In genomic region chr11:3850315-3850614, GRCm38 (mm10) we compare ENCODE assay signal across 20 mouse cellular contexts. TPM values are rescaled to one million over a fixed set of nuclear protein-coding genes. Genes with fewer than 3 reads are reported as not detected.
DNase-seq lines count a peak whose midpoint lies in the region; ATAC-seq lines count a peak whose summit lies in the region.
"Had no signal": no experiment of that assay in that cellular context is flagged by ENCODE, and none has a peak within 500 bp of the region (broad histone marks: within the 10 kb centered on the region; RNA-seq: fewer than 3 reads in every experiment).

No protein-coding gene starts in this region.

- H3K4me3 ChIP-seq in megakaryocyte, embryonic 14.5 days (replicated peaks) = peak overlapping the region; percentile 40
- H3K4me3 ChIP-seq: forebrain, embryonic 15.5 days; heart, embryonic 12.5 days; hindbrain, embryonic 13.5 days; intestine, embryonic 15.5 days; limb, embryonic 15.5 days; liver, embryonic 15.5 days; midbrain, embryonic 12.5 days; neural tube, embryonic 13.5 days had no signal

- peaks cover 38% of the 10 kb centered on the region for H3K27me3 ChIP-seq in megakaryocyte, embryonic 14.5 days (replicated peaks)
- H3K27me3 ChIP-seq: forebrain, embryonic 15.5 days; heart, embryonic 12.5 days; hindbrain, embryonic 13.5 days; intestine, embryonic 15.5 days; limb, embryonic 15.5 days; liver, embryonic 15.5 days; midbrain, embryonic 12.5 days; neural tube, embryonic 13.5 days had no signal

- intact Hi-C loops in left cerebral cortex, postnatal 14 days (cut with DNase I) = no loop called here

- ATAC-seq in megakaryocyte, adult 5-6 weeks (ENCODE audit: poor library complexity, severe bottlenecking) = no peak
- ATAC-seq: forebrain, embryonic 15.5 days; intestine, embryonic 15.5 days had no signal

- H3K9me3 ChIP-seq in megakaryocyte, embryonic 14.5 days = peaks cover 15% of the 10 kb centered on the region
- H3K9me3 ChIP-seq: forebrain, embryonic 15.5 days; heart, embryonic 12.5 days; hindbrain, embryonic 13.5 days; intestine, embryonic 15.5 days; limb, embryonic 15.5 days; liver, embryonic 15.5 days; neural tube, embryonic 13.5 days had no signal

- no peaks in the 10 kb centered on the region for H3K36me3 ChIP-seq in megakaryocyte, embryonic 14.5 days (replicated peaks; ENCODE audit: low read length)
- H3K36me3 ChIP-seq: forebrain, embryonic 15.5 days; heart, embryonic 12.5 days; hindbrain, embryonic 13.5 days; intestine, embryonic 15.5 days; limb, embryonic 15.5 days; liver, embryonic 15.5 days; midbrain, embryonic 12.5 days; neural tube, embryonic 13.5 days had no signal

- H3K4me1 ChIP-seq in megakaryocyte, embryonic 14.5 days = peaks cover 5% of the 10 kb centered on the region
- H3K4me1 ChIP-seq: heart, embryonic 12.5 days; intestine, embryonic 15.5 days; liver, embryonic 15.5 days; midbrain, embryonic 12.5 days had no signal

- peak; percentile 39 to 75 for DNase-seq in frontal cortex, adult 2 months (ENCODE audit: extremely low spot score in 1 of 2, low spot score in 1 of 2)
- no peak for DNase-seq in frontal cortex, postnatal 14 days (ENCODE audit: low spot score in 2 of 2)
- peak; percentile 41 to 62 for DNase-seq in left cerebral cortex, postnatal 14 days (ENCODE audit: low spot score in 2 of 2)
- DNase-seq in right cerebral cortex, postnatal 10 days (ENCODE audit: low spot score in 2 of 2) = peak; percentile 51 to 53
- DNase-seq in ovary, postnatal 14 days (ENCODE audit: low spot score) = no peak
- DNase-seq in ovary, postnatal 10 days (ENCODE audit: low spot score) = no peak
- DNase-seq: adrenal gland, postnatal 36 days; B cell, adult 2 months; heart, postnatal 14 days had no signal

RNA-seq across cellular contexts. Expression of gene Osbp2, which starts 13.4 kb away (rescaled TPM):
- 65.4 TPM in 2 replicates for polyA plus RNA-seq in frontal cortex, adult 2 months (2012; rRNA removed)
- 0.31 and 1.4 TPM in 2 replicates for polyA plus RNA-seq in megakaryocyte, embryonic 14.5 days (2012; ENCODE audit: insufficient read depth, low replicate concordance)
- 0.25 TPM in 1 of 2 replicates, not detected in the other for total RNA-seq in megakaryocyte, adult 5-6 weeks (2015)
- total RNA-seq in megakaryocyte, adult 5-6 weeks (2017) = not detected in 2 replicates
- total RNA-seq in left cerebral cortex, postnatal 14 days (2021) = 100 to 1,000 TPM; 153 to 161 TPM

RNA-seq across cellular contexts. Expression of gene 4921536K21Rik, which starts 44.6 kb away (rescaled TPM):
- 0.28 and 0.46 TPM in 2 replicates for polyA plus RNA-seq in frontal cortex, adult 2 months (2012; rRNA removed)
- 0.15 TPM in 1 of 2 replicates, not detected in the other for polyA plus RNA-seq in megakaryocyte, embryonic 14.5 days (2012; ENCODE audit: insufficient read depth, low replicate concordance)
- total RNA-seq in megakaryocyte, adult 5-6 weeks (2015) = 0.09 TPM in 1 of 2 replicates, not detected in the other
- 0.15 TPM in 1 of 2 replicates, not detected in the other for total RNA-seq in megakaryocyte, adult 5-6 weeks (2017)
- under 1 TPM; 0.40 to 0.49 TPM for total RNA-seq in left cerebral cortex, postnatal 14 days (2021)
- total RNA-seq: granulocyte monocyte progenitor cell, adult 5-6 weeks had no signal
- polyA plus RNA-seq: liver, embryonic 15.5 days had no signal

RNA-seq across cellular contexts. Expression of gene Dusp18, which starts 44.8 kb away (rescaled TPM):
- polyA plus RNA-seq in frontal cortex, adult 2 months (2012; rRNA removed) = 18.4 and 20.3 TPM in 2 replicates
- polyA plus RNA-seq in megakaryocyte, embryonic 14.5 days (2012; ENCODE audit: insufficient read depth, low replicate concordance) = 0.70 TPM in 1 of 2 replicates, not detected in the other
- total RNA-seq in megakaryocyte, adult 5-6 weeks (2015) = 0.41 and 0.49 TPM in 2 replicates
- total RNA-seq in megakaryocyte, adult 5-6 weeks (2017) = 0.08 and 0.44 TPM in 2 replicates
- total RNA-seq in left cerebral cortex, postnatal 14 days (2021) = 10 to 100 TPM; 24.0 to 29.6 TPM

Comparison
In these comparisons a context has a peak if more than half of its experiments do, and no peak if none do; other contexts are left out.
1. DNase-seq: peak in frontal cortex, adult 2 months (2 of 2), left cerebral cortex, postnatal 14 days (2 of 2) and right cerebral cortex, postnatal 10 days (2 of 2); none in frontal cortex, postnatal 14 days (0 of 2), ovary, postnatal 14 days (single experiment) and ovary, postnatal 10 days (single experiment).
2. RNA of gene Osbp2, which starts 13.4 kb away (total RNA-seq): 153 to 161 TPM in left cerebral cortex, postnatal 14 days; 0.25 TPM in megakaryocyte, adult 5-6 weeks; every median in the first group is over 100 times any median in the second.
3. RNA of gene Dusp18, which starts 44.8 kb away (total RNA-seq): 24.0 to 29.6 TPM in left cerebral cortex, postnatal 14 days; 0.08 to 0.49 TPM in megakaryocyte, adult 5-6 weeks; every median in the first group is over 10 times any median in the second.